Mouse (Mus musculus) hindbrain, postnatal 0 days (tissue): Measurements from ENCODE around the gene Lrp8. TPM values are rescaled to one million over a fixed set of nuclear protein-coding genes. Genes with fewer than 3 reads are reported as not detected.
A peak's percentile ranks its signal among the peaks of the same experiment; 100 is the strongest.

Source experiments
- ATAC-seq: fragments of 200-750 bp; cut with Nextera tagmentation; 2 replicates; pipeline ENCODE4 v1.8.0; 2017; ENCODE audit warnings: mild to moderate bottlenecking, moderate TSS enrichment, moderate library complexity
- DNase-seq: peaks from one replicate; pipeline ENCODE4 v3.0.0-alpha.2; 2015; ENCODE audit warnings: low spot score
- H3K27ac ChIP-seq: fragments of 300-500 bp; sonication (generic); 2 replicates; pipeline ENCODE4 v1.5.1; 2014; ENCODE audit warnings: mild to moderate bottlenecking
- H3K27me3 ChIP-seq: fragments of 300-500 bp; sonication (generic); 2 replicates; pipeline ENCODE4 v1.6.1; 2014; ENCODE audit warnings: low read length, mixed read lengths; ENCODE audit not compliant: insufficient read depth
- H3K36me3 ChIP-seq: fragments of 300-500 bp; sonication (generic); 2 replicates; pipeline ENCODE4 v1.6.1; 2014; ENCODE audit warnings: low read length, mixed read lengths; ENCODE audit not compliant: insufficient read depth
- H3K4me1 ChIP-seq: fragments of 300-500 bp; sonication (generic); 2 replicates; pipeline ENCODE4 v1.6.1; 2014; ENCODE audit warnings: antibody characterized with exemption, low read length, mixed read lengths; ENCODE audit not compliant: insufficient read depth
- H3K4me2 ChIP-seq: fragments of 300-500 bp; sonication (generic); 2 replicates; pipeline ENCODE4 v1.6.1; 2014; ENCODE audit warnings: low read depth, mild to moderate bottlenecking, low read length, moderate library complexity, mixed read lengths
- H3K4me3 ChIP-seq: fragments of 300-500 bp; sonication (generic); 2 replicates; pipeline ENCODE4 v1.5.1; 2014; ENCODE audit warnings: low read length
- H3K9ac ChIP-seq: fragments of 300-500 bp; sonication (generic); replicated peaks from 2 replicates; pipeline ENCODE4 v1.6.1; 2014; ENCODE audit warnings: mild to moderate bottlenecking, low read length, moderate library complexity, mixed read lengths
- H3K9me3 ChIP-seq: fragments of 300-500 bp; sonication (generic); 2 replicates; pipeline ENCODE4 v1.6.1; 2016; ENCODE audit warnings: low read length, mixed read lengths
- CTCF ChIP-seq: IDR thresholded peaks from 2 replicates; pipeline ENCODE4 v1.5.1; 2016; ENCODE audit warnings: antibody characterized with exemption, control low read depth, low read depth
- WGBS: fragments of 180-500 bp; shearing (Covaris S2); extraction: QIAGEN DNeasy Blood & Tissue Kit; methylation state at CpG from one replicate; pipeline ENCODE4 v1.1.7; 2014; 5-methylcytosine and 5-hydroxymethylcytosine counted together
- polyA plus RNA-seq: library from polyadenylated mRNA; unstranded; fragments of >200 nt; fragmentation: Nextera tagmentation; extraction: Ambion mirVana; gene quantifications from 2 replicates; pipeline ENCODE4 v1.2.1, GENCODE M21; 2015
- total RNA-seq: library from RNA; depleted of rRNA; stranded (reverse); fragments of >200 nt; gene quantifications from 2 replicates; pipeline ENCODE4 v1.2.3, GENCODE M21; 2014

Lrp8 gene
- total and polyA plus RNA-seq, 2 experiments from 2014 or later, result 33.9 to 62.2 TPM

DNA sequence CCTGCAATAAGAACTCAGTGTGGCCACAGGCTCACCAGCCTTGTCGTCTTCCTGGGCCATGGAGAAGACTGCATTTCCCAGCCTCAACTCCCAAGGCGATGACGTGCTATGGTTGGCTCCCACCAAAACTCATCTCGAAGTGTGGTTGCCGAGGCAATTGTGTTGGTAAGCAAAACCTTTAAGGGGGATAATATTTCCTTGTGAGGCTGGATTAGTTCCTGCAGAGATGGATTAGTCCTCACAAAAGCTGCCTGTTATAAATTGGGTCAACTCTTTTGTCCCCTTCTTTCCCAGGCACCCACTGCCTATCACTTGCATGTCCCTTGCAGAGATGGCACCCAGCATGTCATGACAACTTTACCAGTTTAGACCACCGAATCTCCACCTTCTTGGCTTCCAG lies 13.2 kb upstream of the Lrp8 start:
- H3K9ac ChIP-seq, result no peak overlapping the region
- H3K27ac ChIP-seq, result no peak overlapping the region
- H3K4me2 ChIP-seq, result no peak overlapping the region
- no peak for DNase-seq
- 72% methylated on average over 6 of the region's 6 CpGs for WGBS
- no peak for TF ChIP-seq CTCF
- ATAC-seq, result no peak
- H3K27me3 ChIP-seq, result no peaks in the 10 kb centered on the region
- no peaks in the 10 kb centered on the region for H3K36me3 ChIP-seq
- no peak overlapping the region for H3K4me3 ChIP-seq
- no peaks in the 10 kb centered on the region for H3K9me3 ChIP-seq
- no peaks in the 10 kb centered on the region for H3K4me1 ChIP-seq

DNA sequence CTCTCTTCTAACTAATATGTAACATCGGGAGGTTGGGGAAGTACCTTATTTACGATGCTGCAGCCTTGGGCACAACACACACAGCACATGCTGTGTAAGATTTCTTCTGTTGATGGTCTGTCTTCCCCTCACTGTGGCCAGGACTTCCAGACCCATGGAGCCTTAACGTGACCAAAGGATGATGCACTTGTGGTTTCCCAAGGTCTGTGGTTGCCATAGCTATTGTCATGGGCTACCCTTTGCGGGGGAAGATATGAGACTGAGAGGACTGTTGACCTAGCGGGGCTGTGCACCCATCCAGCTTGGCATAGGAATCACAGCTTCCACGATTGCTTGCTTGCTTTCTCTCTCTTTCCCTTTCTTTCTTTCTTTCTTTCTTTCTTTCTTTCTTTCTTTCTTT lies 1.3 kb upstream of the Lrp8 start:
- Histone ChIP-seq H3K27ac (peak overlapping the region; percentile 17; the same call in 1 of the 2 replicates), H3K27me3 (no peaks in the 10 kb centered on the region), H3K9ac (no peak overlapping the region), H3K9me3 (no peaks in the 10 kb centered on the region), H3K36me3 (no peaks in the 10 kb centered on the region; the same call in 1 of the 2 replicates), H3K4me2 (no peak overlapping the region), H3K4me1 (peaks cover 17% of the 10 kb centered on the region), H3K4me3 (no peak overlapping the region)
- ATAC-seq (no peak), DNase-seq (no peak)
- TF ChIP-seq CTCF, result no peak
- 66% methylated on average over 6 of the region's 6 CpGs for WGBS

DNA sequence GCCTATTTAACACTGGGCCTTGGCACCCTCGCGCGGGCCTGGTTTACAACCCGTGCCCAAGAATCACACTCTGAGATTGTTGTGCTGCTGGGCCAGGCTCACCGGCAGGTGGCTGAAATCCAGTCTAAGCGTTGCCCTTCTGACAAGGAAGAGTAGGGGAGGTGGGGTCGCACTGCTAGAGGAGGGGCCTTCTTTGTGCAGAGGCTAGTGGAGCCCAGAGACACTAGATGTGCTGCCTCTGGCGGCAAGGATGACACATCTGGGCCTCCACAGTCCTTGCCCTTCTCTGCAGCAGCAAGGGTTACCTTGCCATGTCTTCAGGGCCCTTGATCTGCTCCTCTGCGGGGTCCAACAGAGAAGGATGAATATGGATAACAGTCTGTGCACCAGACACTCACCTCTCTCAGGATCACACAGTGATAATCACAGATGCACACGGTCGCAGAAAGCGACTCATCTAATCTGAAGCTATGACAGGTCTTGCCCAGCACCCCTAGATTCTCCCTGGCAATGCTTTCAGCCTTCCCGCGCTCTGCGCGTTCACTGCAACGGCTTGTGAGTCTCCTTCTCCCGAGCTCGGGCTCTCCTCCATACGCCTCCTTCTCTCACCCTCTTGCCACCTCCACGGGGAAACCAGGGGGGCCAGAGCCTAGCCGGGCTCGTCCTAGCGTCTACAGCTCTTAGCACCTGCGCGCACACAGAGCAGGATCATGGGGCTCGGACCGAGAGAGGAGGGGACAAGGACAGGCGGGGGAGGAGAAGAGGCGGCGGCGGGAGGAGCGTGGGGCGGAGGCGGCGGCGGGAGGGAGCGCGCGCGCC lies 486 bp upstream of the Lrp8 start:
- Histone ChIP-seq H3K4me2 (peak overlapping the region; percentile 94), H3K36me3 (no peaks in the 10 kb centered on the region; the same call in 1 of the 2 replicates), H3K9ac (peak overlapping the region; percentile 97), H3K27me3 (no peaks in the 10 kb centered on the region), H3K4me1 (peaks cover 23% of the 10 kb centered on the region), H3K27ac (peak overlapping the region; percentile 97), H3K4me3 (peak overlapping the region; percentile 87), H3K9me3 (no peaks in the 10 kb centered on the region)
- ATAC-seq (peak; percentile 78), DNase-seq (peak; percentile 92)
- under 1% methylated on average over 33 of the region's 41 CpGs for WGBS
- peak; percentile 78 for TF ChIP-seq CTCF

DNA sequence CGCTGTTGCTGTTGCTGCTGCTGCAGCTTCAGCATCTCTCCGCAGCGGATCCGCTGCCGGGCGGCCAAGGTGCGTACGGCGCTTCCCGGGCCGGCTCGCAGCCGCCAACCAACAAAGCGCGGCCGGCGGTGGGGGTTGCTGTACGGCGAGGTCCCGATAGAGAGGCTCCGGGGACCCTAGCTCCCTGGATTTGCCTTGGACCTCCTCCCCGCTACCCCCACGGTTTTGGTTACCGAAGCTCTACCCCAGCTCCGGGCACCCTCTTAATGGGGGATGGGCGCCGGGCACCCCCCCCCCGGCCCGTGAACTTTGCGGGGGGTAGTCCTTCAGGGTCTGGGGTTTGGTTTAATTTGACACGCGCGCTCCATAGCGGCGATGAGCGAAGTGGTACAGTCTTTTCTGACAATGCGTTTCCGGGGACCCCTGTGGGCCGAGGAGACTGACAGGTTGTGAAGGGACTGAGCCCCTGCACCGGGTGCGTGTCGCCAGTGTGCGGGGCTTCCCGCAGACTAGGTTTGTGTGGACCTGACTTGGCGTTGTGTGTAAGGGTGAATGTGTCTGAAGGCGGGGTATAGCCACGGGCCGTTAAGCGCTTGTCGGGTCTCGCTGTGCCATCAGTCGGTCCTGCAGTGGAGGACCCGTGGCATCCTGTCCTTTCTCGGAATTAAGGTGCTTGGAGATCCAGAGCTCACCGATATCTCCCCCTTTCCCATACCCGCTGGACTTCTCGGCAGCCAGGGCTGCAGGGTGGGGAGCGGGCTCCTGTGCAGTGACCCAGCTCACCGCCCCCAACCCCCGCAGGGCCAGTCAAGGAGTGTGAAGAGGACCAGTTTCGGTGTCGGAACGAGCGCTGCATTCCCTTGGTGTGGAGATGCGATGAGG lies 630 bp downstream of the Lrp8 start:
- DNase-seq (peak; percentile 63), ATAC-seq (peak; percentile 14)
- Histone ChIP-seq H3K9ac (peak overlapping the region; percentile 97), H3K27ac (peak overlapping the region; percentile 97), H3K27me3 (no peaks in the 10 kb centered on the region), H3K4me1 (peaks cover 26% of the 10 kb centered on the region), H3K9me3 (no peaks in the 10 kb centered on the region), H3K4me3 (peak overlapping the region; percentile 87), H3K36me3 (no peaks in the 10 kb centered on the region; the same call in 1 of the 2 replicates), H3K4me2 (peak overlapping the region; percentile 94)
- WGBS, result 0% methylated on average over 64 of the region's 65 CpGs
- TF ChIP-seq CTCF, result no peak

DNA sequence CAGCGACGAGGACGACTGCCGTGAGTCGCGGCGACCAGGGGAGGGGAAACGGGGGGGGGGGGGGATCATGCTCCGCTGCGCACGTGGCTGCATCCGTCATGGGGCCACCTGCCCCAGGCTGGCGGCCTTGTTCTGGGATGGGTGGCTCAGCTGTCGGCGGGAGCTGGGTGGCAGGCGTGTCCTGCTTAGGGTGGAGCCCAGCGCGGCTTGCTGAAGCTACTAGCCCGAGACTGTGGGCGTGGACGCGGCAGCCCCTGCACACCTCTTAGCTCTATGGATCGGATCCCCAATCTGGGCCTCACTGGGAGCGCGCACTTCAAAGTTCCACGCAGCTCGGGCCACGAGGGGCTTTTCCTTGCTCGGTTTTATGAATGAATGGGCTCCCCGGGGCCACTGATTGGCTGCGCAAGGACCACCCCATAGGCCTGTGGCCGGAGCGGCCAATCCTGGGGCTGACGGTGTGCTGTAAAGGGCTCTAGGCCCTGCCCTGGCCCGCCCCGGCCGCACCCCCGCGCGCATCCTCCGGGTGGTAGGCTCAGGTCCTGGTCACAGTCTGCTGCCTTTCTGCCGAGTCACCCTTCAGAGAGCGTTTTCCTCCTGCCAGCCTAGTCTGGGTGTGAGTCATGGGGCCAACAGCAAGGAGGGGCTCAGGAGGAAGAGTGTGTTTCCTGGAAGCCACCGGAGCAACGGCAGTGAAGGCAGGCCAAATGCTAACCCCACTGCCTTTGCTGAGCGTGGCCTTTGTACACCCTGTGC lies 1.5 kb downstream of the Lrp8 start:
- Histone ChIP-seq H3K4me3 (peak overlapping the region; percentile 87), H3K4me2 (peak overlapping the region; percentile 94), H3K9ac (peak overlapping the region; percentile 97), H3K27ac (peak overlapping the region; percentile 97), H3K36me3 (no peaks in the 10 kb centered on the region; the same call in 1 of the 2 replicates), H3K27me3 (no peaks in the 10 kb centered on the region), H3K4me1 (peaks cover 26% of the 10 kb centered on the region), H3K9me3 (no peaks in the 10 kb centered on the region)
- no peak for TF ChIP-seq CTCF
- under 1% methylated on average over 36 of the region's 46 CpGs for WGBS
- peak; percentile 84 for DNase-seq
- peak; percentile 81 for ATAC-seq

DNA sequence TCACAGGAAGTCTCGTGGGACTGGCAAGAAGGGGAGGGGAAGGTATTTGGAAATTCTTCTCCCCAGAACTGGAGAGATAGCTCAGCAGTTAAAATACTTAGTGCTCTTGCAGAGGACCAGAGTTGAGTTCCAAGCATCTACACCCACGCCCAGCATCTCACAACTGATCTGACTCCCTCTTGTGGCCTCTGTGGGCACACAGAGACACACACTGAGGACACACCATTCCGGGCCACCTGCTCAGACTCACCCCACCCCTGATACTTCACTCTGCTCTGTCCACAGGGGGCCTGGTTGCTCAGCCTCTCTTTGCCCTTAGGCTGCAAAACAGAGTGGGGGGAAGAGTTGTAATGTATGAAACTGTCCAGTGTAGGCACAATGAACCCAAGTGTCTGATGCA lies 3.4 kb downstream of the Lrp8 start:
- Histone ChIP-seq H3K27me3 (no peaks in the 10 kb centered on the region), H3K27ac (no peak overlapping the region; the same call in 1 of the 2 replicates), H3K9ac (no peak overlapping the region), H3K9me3 (no peaks in the 10 kb centered on the region), H3K4me3 (no peak overlapping the region), H3K4me1 (peaks cover 26% of the 10 kb centered on the region), H3K36me3 (no peaks in the 10 kb centered on the region; the same call in 1 of the 2 replicates), H3K4me2 (peak overlapping the region; percentile 94)
- no peak for DNase-seq
- 60% methylated on average over 3 of the region's 3 CpGs for WGBS
- TF ChIP-seq CTCF, result peak; percentile 56
- no peak for ATAC-seq
